Mouse (Mus musculus): ENCODE measurements around the gene Dnmt3a.

Gene Dnmt3a

GRCm38 (mm10) chr12:3877376-3877775 is 71.6 kb downstream of the Dnmt3a start:
- DNase-seq (ENCODE audit: low spot score in 2 of 2) = no peak

GRCm38 (mm10) chr12:3881474-3881873 is 75.7 kb downstream of the Dnmt3a start:
- no peak for DNase-seq (ENCODE audit: low spot score in 2 of 2)

GRCm38 (mm10) chr12:3884892-3885493 is 79.2 kb downstream of the Dnmt3a start:
- DNase-seq (ENCODE audit: low spot score in 2 of 2) = no peak

GRCm38 (mm10) chr12:3886601-3887000 is 80.8 kb downstream of the Dnmt3a start:
- no peak for DNase-seq (ENCODE audit: low spot score in 2 of 2)

- DNase-seq (ENCODE audit: low spot score in 2 of 2) = peak in 1 of 2 experiments; percentile 36
Observed at GRCm38 (mm10) chr12:3887515-3888325, 81.9 kb downstream of the Dnmt3a start.

- DNase-seq (ENCODE audit: low spot score in 2 of 2) = no peak
Observed at GRCm38 (mm10) chr12:3889875-3890635, 84.2 kb downstream of the Dnmt3a start.

GRCm38 (mm10) chr12:3890753-3891751 is 85.2 kb downstream of the Dnmt3a start:
- DNase-seq (ENCODE audit: low spot score in 2 of 2) = no peak

- DNase-seq (ENCODE audit: low spot score in 2 of 2) = no peak
Observed at GRCm38 (mm10) chr12:3891779-3892239, 86.0 kb downstream of the Dnmt3a start.

GRCm38 (mm10) chr12:3892240-3893059 is 86.6 kb downstream of the Dnmt3a start:
- no peak for DNase-seq (ENCODE audit: low spot score in 2 of 2)

GRCm38 (mm10) chr12:3893335-3893734 is 87.5 kb downstream of the Dnmt3a start:
- DNase-seq (ENCODE audit: low spot score in 2 of 2) = no peak

- no peak for DNase-seq (ENCODE audit: low spot score in 2 of 2)
Observed at GRCm38 (mm10) chr12:3894525-3894924, 88.7 kb downstream of the Dnmt3a start.

GRCm38 (mm10) chr12:3897057-3897545 is 91.3 kb downstream of the Dnmt3a start:
- DNase-seq (ENCODE audit: low spot score in 2 of 2) = no peak

- DNase-seq (ENCODE audit: low spot score in 2 of 2) = no peak
Observed at GRCm38 (mm10) chr12:3898811-3899210, 93.0 kb downstream of the Dnmt3a start.

GRCm38 (mm10) chr12:3905436-3905835 is 99.6 kb downstream of the Dnmt3a start:
- DNase-seq (ENCODE audit: low spot score in 2 of 2) = no peak

GRCm38 (mm10) chr12:3906308-3906707 is 100.5 kb downstream of the Dnmt3a start:
- no peak for DNase-seq (ENCODE audit: low spot score in 2 of 2)

GRCm38 (mm10) chr12:3907008-3907407 is 101.2 kb downstream of the Dnmt3a start:
- DNase-seq (ENCODE audit: low spot score in 2 of 2) = no peak

- DNase-seq (ENCODE audit: low spot score in 2 of 2) = no peak
Observed at GRCm38 (mm10) chr12:3907418-3907817, 101.6 kb downstream of the Dnmt3a start.

- DNase-seq (ENCODE audit: low spot score in 2 of 2) = no peak
Observed at GRCm38 (mm10) chr12:3910466-3911093, 104.8 kb downstream of the Dnmt3a start.

GRCm38 (mm10) chr12:3911831-3912348 is 106.1 kb downstream of the Dnmt3a start:
- no peak for DNase-seq (ENCODE audit: low spot score in 2 of 2)
